Mouse (Mus musculus): Measurements from ENCODE around the gene Col25a1.

The Col25a1 gene

DNA sequence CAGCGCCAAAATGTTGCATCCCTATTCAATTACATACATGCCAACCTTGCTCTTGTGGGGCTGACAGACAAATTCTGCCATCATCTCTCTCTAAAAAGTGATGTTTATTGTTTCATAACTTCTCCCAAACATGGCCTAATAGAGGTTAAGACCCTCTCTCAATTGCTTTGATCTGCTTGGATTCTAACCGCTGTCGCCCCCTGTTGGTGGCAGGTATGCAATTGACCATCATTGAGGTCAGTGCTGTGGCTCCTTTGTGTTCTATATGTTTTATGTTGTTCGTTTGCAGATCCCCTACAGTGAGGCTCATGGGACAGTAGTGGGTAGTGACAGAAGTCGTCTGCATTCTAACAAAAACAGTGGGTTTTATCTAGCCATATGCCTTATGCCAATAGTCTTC, 441.9 kb downstream of the Col25a1 start:
- no peak for DNase-seq (ENCODE audit: low spot score in 2 of 2)

DNA sequence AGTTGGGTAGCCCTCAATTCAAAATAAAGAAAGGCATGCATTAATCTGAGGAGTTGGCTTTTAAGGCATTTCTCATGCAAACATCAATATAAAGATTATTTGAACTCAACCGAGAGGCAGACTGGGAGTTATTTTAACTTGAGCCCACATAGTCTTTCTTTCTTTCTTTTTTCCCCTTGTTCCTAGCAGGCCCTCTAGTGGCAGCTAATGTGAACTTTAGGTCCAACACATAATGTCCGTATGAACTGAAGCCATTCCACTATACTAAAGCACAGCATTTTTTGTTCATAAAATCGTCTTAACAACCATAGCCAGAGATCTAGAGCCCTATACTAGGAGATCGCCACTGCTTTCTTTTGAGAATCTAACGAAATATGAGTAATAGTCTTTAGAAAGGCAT, 443.4 kb downstream of the Col25a1 start:
- DNase-seq (ENCODE audit: low spot score in 2 of 2): no peak

DNA sequence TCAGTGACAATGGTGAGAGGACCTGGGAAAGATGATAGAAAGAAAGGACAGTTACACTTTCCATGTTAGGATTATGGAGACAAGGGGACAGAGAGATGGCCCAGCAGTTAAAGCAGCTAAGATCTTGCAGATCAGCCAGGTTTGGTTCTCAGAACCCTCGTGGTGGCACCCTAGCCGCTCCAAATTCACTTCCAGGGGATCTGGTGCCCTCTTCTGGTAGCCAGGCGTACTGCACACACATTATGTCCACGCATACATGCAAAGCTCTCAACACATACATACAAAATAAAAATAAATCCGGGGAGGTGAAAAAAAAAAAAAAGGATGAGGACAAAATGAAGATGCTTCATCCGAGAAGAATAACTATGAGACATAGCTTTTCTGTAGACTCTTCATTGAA, 445.4 kb downstream of the Col25a1 start:
- no peak for DNase-seq (ENCODE audit: low spot score in 2 of 2)

DNA sequence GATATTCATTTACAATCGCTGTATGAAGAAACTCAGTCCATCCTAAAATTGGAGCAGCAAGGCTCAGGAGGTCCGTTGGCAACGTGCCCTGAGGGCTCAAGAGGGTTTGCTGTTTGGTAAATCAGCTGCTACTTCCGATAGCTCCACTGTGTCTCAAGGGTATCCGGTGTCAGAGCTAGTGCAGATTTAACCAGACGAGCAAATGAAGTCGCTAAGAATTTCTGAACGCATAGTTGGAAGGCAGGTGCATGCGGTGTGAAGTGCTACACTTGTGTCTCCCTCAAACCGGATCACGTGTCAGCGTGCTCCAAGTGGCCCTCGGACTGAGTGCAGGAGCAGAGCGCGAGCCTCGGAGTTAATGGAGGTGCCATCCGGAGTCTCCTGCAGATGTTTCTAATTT, 448.2 kb downstream of the Col25a1 start:
- DNase-seq (ENCODE audit: low spot score in 2 of 2): no peak

DNA sequence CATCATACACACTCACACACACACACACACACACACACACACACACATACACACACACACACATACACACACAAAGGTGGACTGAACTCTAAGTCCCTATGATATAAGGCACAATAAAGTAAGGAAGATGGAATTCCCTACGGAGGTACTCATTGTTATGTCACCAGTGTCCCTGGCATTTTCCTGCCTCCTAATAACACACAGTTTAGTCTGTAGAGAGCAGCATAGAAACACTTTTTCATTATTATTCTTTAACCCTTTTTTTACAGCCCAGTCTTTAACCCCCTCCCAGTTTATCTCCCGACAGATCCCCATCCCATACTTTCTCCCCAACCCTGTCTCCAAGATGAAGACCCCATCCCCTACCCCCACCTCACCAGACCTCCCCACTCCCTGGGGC, 450.3 kb downstream of the Col25a1 start:
- no peak for DNase-seq (ENCODE audit: low spot score in 2 of 2)

DNA sequence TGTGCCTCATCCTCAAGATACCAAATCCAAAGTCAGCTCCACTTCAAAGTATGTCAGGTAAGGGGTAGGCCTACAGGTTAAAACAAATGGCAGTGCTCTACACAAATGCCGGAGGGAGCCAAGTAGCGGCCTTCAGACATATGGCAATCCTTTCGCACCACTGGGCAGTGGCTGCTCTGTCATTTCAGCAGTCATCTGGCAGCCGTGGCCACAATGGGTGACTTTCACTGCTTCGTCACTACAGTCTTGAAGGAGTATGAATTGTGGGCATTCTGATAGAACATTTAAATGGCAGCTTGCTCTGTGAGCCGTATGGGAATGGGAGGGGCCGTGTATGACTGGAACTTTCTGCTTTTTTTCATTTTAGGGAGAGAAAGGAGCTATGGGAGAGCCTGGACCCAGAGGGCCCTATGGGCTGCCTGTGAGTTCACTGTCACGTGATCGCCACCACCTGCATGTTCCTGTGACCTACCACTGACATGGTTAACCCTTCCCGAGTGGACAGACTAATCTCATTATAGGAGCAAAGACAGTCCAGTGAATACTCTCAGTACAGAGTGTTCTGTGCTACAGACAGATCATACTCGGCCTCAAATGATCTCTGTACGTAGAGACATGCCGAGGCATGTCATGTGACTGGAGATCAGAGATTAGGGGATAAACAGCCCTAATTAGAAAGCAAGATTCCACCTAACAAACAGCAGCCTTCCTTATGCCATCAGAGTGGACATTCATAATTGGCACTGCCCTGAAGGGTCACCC, 451.8 kb downstream of the Col25a1 start:
- DNase-seq (ENCODE audit: low spot score in 2 of 2): no peak

DNA sequence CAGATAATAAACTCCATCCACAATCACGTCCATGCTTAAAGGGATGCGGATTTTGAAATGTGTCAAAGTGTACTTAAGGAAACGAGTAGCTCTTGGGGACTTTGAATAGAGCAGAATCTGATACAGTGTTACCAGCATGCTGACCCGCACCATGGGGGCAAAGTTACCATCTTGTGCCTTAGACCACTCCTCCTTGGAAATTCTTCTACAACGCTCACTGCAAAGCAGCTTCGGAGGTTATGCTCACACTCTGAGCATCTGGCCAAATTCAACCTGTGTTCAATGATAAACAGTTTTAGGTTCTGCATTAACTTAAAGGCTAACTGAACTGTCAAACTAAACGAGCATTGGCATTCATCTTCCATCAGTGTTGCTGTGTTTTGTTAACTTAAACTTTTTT, 452.7 kb downstream of the Col25a1 start:
- DNase-seq (ENCODE audit: low spot score in 2 of 2): no peak

DNA sequence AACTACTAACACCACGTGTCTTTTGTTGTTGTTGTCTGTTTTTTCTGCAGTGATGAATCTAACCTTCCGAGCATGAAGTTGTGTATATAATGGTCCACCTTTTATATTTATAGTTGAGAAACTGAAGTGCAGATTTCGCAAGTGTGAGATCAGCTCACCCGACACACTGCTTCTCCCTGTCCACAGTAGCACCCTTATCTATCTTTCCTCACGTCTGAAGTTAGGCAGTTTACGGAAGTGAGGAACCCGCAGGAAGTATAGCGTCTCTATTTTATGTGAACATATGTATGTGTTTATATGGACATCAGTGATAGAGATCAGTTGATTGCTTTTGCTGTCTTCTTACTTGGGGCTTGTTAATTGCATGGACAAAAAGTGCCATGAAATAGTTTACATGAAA, 463.7 kb downstream of the Col25a1 start:
- DNase-seq (ENCODE audit: low spot score in 2 of 2): no peak

DNA sequence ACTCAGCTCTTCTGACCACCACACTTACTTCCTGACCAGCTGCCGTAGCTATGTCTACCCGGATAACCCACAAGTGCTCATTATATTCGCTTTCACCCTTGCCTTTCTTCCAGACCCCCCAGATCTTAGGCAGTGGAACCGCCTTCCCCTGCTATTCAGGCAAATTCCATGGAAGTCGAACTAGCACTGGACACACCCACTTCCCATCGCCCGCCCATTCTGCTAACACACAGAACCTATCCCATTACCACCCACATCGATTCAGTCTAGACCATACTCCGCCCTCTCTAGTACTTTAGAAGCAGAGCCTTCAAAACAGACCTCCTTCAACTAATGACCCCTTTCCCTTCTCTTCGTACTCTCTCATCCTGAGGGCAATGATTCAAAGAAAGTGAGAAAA, 470.2 kb downstream of the Col25a1 start:
- no peak for DNase-seq (ENCODE audit: low spot score in 2 of 2)

DNA sequence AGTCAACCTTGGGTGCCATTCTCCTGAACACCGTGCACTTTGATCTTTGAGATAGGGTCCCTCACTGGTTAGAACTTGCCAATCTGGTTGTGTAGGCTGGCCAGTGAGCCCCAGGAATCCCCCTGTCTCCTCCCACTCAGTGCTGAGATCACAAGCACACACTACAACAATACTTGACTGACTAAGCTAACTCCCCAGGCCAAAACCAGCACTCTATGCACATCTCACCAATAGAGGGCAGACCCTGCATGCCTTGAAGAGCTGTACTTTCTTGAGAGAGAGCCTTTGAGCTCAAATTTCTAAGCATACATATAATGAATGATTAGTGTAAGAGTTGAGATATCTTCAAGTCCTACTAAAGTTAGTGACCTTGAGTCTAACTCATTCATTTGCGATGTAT, 476.6 kb downstream of the Col25a1 start:
- no peak for DNase-seq (ENCODE audit: low spot score in 2 of 2)

DNA sequence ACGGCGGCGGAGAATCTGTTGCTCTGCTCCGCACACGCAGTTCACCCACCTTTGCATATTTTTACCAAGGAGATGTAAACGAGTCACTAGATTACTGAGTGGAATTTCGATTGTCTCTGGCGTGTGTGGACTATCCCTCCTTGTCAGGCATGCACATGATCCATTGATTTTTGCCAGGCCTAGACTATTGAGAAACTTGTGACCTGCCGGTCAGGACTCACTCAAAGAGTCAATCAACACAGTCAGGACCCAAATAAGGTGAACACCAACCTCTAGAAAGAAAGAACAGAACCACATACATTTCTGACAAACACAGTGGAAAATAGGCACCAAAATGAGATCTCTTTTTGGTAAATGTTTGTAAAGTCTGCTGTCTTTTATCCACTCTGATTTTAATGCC, 483.1 kb downstream of the Col25a1 start:
- DNase-seq (ENCODE audit: low spot score in 2 of 2): no peak

DNA sequence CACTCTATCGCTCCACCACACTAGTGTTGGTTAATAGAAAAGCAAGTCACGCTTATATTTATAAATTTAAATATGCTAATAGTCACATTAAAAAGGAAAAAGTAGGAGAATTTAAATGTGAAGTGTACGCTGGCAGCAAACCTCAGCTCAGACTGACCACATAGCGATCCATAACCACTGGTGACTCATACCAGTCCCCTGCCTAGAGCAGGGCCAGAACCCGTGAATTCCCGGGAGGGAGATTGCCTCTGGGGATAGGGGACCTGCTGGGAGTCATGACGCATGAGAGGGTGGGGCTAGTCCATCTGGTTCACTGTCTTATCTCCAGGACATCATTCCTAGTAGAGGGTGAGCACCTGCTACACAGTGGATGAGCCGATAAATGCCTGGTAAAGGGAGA, 484.3 kb downstream of the Col25a1 start:
- DNase-seq (ENCODE audit: low spot score in 2 of 2): no peak

DNA sequence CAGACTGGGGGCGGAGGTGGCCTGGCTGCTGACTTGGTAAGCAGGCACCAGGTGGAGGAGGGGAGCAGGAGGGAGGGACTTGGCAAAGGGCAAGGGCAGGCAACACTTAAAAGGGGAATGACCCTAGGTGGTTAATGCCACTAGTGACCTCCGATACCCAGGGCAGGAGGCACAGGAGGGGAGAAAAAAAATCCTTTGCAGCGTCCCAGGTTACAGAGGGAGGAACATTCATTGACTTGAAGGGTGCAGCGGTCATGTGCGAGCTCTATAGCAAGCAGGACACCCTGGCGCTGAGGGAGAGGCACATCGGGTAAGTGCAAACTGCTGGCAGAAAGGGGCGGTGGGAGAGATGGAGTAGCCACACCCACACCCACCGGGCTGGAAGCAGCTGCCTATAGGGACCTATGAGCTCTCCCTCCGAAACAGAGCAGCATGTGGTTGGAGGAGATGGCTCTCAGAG, 486.2 kb downstream of the Col25a1 start, which contains the start of gene Etnppl:
Etnppl (plus strand) TSS at position 10 of the 460 bp plus-strand sequence.
- no peak for DNase-seq (ENCODE audit: low spot score in 2 of 2)

DNA sequence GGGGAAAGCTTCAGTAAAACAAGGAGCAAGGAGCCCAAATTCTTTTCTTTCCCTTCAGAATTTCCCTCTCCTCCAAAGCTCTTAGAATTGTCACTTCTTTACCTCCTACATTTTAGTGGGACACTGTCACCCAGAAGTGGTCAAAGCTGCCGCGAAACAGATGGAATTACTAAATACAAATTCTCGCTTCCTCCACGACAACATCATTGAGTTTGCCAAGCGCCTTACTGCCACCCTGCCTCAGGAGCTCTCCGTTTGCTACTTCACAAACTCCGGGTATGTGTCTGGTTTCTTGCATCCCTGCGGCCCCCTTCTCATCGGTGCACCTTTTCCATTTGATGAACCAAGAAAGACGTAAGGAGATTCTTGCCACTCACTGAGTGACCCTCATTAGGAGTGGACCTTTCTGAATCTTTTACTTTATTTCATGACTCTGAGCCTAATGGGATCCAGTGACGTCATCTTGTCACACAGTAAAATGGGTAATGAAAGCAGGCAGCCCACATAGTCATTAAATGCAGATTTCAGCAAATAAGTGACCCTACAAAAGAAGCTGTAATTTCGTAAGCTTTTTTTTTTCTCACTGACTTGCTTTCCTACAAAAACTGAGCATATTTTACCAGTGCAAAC, 489.3 kb downstream of the Col25a1 start:
- DNase-seq (ENCODE audit: low spot score in 2 of 2): no peak

DNA sequence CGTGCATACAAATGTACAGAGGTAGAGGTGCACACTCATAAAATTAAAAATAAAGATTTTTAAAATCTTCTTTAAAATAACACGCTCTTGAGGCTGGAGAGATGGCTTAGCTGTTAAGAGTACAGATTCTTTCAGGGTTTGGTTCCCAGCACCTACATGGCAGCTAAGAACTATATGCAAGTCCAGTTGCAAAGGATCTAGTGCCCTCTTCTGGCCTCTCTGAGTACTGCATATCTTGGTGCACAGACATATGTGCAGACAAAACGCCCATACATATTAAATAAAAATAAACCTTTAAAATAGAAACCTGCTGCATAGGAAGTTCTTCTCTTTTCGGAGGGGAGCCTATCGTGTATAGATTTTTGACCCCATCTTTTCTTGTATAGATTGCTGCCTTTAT, 497.1 kb downstream of the Col25a1 start:
- DNase-seq (ENCODE audit: low spot score in 2 of 2): no peak

DNA sequence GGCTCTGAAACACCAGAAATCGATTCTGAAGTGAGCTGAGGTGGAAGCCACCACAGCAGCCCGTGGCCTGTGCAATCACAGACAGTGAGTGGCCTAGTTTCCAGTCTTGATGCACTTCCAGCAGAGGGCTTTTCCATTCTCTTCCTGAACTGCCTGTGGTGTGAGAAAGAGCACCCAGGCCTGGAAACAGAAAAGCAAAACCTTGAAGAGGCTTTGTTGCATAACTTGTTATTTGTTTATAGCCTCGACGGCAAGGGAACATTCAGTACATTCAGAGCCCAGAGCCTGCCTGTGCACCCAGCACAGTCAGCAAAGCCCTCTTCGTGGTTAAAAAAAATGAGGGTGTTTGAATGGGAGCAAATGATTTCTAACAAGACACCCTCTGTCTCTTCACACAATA, 502.6 kb downstream of the Col25a1 start:
- no peak for DNase-seq (ENCODE audit: low spot score in 2 of 2)

DNA sequence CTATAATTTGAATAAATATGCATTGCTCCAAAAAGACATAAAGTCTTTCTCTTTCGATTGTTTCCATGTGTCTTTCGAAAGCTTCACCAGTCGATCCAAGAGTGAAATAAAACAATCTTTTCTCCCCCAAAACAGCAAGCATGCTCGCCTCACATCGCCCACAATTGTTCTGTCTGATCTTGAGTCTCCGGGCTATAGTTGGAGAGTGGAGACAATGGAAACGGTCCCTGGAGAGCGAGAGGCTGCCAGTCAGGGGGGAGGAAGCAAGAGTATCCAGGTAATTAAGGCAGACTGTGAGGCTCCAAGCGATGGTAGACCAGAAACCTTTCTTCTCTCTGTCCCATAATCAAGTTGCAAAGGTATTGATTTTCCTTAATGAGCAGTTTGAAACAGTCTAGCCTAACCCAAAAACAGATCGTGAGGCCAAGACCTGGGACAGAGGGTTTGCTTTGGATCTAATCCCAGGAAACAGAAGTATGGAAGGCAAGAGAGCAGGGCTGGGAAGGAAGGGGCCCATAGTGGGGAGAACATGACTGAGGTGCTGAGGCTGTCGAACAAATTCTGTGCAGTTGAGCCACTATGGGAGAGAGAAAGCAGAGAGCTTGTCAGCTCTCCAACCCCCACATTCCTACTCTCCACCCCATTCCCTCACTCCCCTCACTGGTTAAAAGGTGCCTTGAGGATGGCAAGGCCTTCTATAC, 515.0 kb downstream of the Col25a1 start:
- no peak for DNase-seq (ENCODE audit: low spot score in 2 of 2)

Data from natural killer cell, adult 2 months (primary cell).